Mouse (Mus musculus): ENCODE measurements at regions not wholly inside any gene's neighbourhood (a gene's known extent, or its start where the extent isn't known, plus 50 kb on each side); places are given as distances from the start of the nearest gene placed in this dataset.
A peak's percentile ranks its signal among the peaks of the same experiment; 100 is the strongest.

DNA sequence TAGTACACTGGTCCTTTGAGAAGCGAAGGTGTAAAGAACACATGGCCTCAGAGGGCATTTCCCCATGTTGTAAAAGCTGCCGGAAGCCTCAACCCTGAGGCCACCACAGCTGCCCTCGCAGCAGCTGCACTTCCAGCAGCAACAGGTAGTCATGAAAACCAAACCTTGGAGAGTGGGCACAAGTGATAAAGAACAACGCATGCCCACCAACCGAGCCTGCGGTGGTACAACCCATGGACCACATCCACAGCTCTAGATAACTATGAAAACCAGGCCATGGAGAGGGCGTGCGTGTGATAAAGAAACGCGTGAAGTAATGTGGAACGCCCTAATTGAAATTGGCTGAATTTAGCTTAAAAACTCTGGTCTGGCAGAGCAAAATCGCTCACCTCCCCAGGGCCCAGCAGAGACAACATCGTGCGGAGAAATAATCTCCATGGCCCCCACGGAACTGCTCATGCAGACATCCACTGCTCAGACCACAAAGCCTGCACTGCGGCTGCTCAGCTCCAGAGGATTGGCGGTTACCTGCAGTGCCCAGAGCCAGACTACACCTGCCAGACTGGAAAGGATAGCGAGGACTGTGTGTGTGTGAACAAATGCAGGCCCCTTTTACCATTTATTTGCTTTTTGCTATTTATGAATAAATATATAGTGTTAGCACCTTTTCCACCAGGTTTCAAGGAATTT is 170.2 kb upstream of the Hey2 start:
- 85% methylated on average over 18 of the region's 18 CpGs for WGBS
- Histone ChIP-seq H3K9ac (replicated peaks) (no peak overlapping the region), H3K27me3 (replicated peaks) (no peaks in the 10 kb centered on the region), H3K4me3 (replicated peaks) (no peak overlapping the region), H3K27ac (replicated peaks) (no peak overlapping the region), H3K9me3 (replicated peaks) (no peaks in the 10 kb centered on the region), H3K4me2 (no peak overlapping the region), H3K36me3 (no peaks in the 10 kb centered on the region), H3K4me1 (no peaks in the 10 kb centered on the region)
- no peak for ATAC-seq (ENCODE audit: low FRiP score)

DNA sequence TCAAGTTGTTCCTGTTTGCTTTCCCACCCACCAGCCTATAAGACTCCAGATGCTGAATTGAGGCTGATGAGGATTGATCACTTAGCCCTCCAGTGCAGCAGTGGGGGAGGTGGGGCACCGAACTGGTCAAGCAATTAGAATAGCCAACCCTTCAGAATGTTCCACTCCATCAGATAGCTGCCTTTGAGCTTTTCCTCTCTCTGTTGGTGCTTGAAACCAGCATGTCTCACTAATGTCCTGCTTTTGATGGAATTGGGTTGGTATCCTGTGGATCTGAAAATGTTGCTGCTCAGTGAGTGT is 167.3 kb upstream of the Hey2 start:
- H3K4me3 ChIP-seq (replicated peaks): no peak overlapping the region
- H3K4me2 ChIP-seq: no peak overlapping the region
- H3K9ac ChIP-seq (replicated peaks): no peak overlapping the region
- no peaks in the 10 kb centered on the region for H3K36me3 ChIP-seq
- no peaks in the 10 kb centered on the region for H3K4me1 ChIP-seq
- 0 out of 2 replicates have a peak, but pooled peaks have one; percentile 38 for ATAC-seq (ENCODE audit: low FRiP score)
- H3K27ac ChIP-seq (replicated peaks): no peak overlapping the region
- WGBS: 42% methylated on average over 1 of the region's 1 CpGs
- no peaks in the 10 kb centered on the region for H3K27me3 ChIP-seq (replicated peaks)
- no peaks in the 10 kb centered on the region for H3K9me3 ChIP-seq (replicated peaks)

DNA sequence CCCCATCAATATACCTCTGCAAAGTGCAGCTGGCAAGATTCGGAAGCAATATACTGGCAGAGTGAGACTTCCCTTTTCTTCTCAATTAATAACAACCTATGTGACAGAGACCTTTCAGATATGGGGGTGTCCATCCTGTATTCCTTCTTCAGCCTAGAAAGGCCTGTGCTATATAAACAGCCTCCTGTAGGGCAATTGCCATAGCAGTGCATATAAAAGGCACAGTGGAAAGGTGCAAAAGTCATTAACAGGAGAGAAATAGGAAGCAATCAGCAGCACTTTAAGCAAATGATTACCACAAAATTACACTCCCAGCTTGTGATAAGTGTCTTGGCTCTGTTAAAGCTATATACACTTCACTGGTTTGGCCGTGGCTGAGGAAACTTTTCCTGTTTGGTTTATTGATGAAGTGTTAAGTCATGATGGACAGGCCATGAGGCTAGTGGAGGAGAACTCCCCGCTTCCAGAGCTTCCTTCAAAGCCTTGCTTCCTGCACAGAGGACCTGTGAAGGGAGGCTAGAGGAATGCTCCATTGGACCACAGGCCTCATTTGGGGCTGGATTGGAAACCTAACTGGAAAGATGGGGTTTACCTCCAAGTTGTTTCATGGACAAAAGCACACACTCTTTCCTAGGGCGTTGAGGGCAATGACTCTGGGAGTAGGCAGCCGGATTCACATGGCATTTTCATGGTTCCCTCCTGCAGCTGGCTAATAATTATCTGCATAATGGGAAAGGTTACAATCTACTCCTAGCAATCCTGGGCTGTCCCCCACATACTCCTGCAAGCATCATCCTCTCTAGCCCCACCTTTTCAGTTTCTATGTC is 166.7 kb upstream of the Hey2 start:
- Histone ChIP-seq H3K27me3 (replicated peaks) (no peaks in the 10 kb centered on the region), H3K27ac (replicated peaks) (no peak overlapping the region), H3K9ac (replicated peaks) (no peak overlapping the region), H3K4me2 (no peak overlapping the region), H3K4me3 (replicated peaks) (no peak overlapping the region), H3K4me1 (no peaks in the 10 kb centered on the region), H3K9me3 (replicated peaks) (no peaks in the 10 kb centered on the region), H3K36me3 (no peaks in the 10 kb centered on the region)
- ATAC-seq (ENCODE audit: low FRiP score): 0 out of 2 replicates have a peak, but pooled peaks have one; percentile 31
- 55% methylated on average over 5 of the region's 5 CpGs for WGBS

DNA sequence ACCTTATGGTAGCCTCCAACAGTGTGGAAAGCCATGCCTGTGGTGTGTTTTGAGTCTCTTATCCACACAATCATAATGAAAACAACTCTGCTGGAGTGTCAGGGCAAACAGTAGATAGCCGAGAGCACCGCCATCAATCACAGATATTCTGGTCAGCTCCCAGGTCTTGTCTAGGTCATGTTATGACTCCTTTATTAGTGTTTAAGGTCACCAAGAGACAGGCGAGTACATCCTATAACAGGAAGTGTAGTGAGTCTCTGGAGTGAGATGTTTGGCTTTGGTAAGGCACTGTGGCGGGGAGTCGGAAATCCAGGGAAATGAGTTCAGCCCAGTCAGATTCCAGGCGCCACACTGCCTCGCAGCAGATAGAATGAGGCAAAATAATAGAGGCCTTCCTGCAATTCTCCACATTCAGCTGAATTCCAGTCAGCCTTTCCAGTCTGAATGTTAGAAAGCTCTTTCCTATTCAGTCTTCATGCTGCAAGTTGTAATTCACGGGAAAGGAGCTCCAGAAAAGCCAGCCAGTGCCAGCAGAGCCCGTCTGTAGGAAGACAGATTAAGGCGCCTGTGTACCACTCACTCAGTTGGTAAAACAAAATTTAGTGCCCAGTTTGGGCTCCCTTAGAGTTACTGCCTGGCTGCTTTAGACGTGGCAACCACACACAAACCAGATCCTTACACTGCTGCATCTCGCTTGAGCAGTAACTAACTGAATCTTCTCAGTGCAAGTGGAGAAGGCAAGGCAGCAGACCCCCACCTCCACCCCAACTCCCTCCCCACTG is 155.8 kb upstream of the Hey2 start:
- 0 out of 2 replicates have a peak overlapping the region, but pooled peaks have one; percentile 9 for H3K27ac ChIP-seq (replicated peaks)
- 56% methylated on average over 12 of the region's 12 CpGs for WGBS
- peak; percentile 92 for ATAC-seq (ENCODE audit: low FRiP score)

DNA sequence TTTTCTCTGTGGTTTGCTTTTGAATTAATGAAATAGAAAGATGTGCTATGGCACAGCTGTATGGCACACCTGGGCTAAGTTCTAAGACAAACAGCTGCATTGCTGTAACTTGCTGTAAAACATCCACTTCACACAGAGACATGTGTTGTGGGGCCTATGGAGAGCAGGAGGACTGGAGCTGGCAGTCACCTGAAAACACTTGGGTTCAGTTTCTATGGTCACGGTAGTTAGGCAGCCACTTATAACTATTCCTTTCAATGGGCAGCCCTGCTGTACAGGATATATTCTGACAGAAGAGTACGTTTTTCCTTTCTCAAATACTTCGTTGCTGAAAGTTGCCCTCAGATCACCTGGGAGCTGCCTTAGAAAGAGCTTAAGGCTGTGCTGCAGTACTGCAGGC is 149.6 kb upstream of the Hey2 start:
- H3K4me3 ChIP-seq (replicated peaks): no peak overlapping the region
- WGBS: 80% methylated on average over 3 of the region's 3 CpGs
- H3K9me3 ChIP-seq (replicated peaks): no peaks in the 10 kb centered on the region
- ATAC-seq (ENCODE audit: low FRiP score): no peak
- no peaks in the 10 kb centered on the region for H3K36me3 ChIP-seq
- no peak overlapping the region for H3K27ac ChIP-seq (replicated peaks)
- no peak overlapping the region for H3K9ac ChIP-seq (replicated peaks)
- no peaks in the 10 kb centered on the region for H3K27me3 ChIP-seq (replicated peaks)
- H3K4me1 ChIP-seq: no peaks in the 10 kb centered on the region
- H3K4me2 ChIP-seq: no peak overlapping the region

More for the DNA sequence above, 155.8 kb upstream of the Hey2 start:
- no peak overlapping the region for H3K4me3 ChIP-seq (replicated peaks)
- H3K27me3 ChIP-seq (replicated peaks): no peaks in the 10 kb centered on the region
- H3K4me2 ChIP-seq: no peak overlapping the region
- H3K4me1 ChIP-seq: no peaks in the 10 kb centered on the region
- H3K36me3 ChIP-seq: no peaks in the 10 kb centered on the region
- H3K9me3 ChIP-seq (replicated peaks): no peaks in the 10 kb centered on the region
- no peak overlapping the region for H3K9ac ChIP-seq (replicated peaks)

DNA sequence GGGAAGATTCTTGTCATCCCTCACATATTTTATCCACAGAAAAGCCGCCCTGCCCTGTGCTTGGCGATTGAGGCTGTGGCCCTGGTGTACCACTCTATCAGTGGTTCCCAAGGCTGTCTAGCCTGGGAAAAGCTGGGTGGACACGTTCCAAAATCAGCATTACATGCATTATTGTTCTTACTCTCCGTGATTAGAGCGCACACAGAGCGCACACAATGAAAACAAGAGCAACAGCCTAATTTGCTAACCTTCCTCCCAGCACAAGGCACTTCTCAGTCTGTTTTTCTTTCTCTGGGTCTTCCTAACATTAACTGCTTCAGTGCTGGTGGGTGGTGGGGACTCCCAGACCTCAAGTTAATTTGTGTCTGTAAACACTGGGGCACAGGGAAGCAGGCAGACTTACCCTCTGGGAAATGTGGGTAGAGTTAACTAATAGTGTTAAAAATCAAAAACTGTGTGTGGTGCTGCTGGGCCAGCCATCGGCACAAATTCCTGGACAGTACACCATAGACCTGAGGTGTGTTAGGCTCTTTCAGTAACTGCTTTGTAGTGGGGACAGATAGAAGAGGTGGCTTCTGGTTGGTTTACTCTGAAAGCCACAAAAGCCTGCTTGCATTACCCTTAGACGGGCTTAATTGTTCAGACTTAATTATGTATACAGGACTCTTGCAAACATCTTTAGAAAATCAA is 137.8 kb upstream of the Hey2 start:
- Histone ChIP-seq H3K9ac (replicated peaks) (0 out of 2 replicates have a peak overlapping the region, but pooled peaks have one; percentile 21), H3K27me3 (replicated peaks) (no peaks in the 10 kb centered on the region), H3K4me3 (replicated peaks) (peak overlapping the region; percentile 22), H3K9me3 (replicated peaks) (no peaks in the 10 kb centered on the region), H3K27ac (replicated peaks) (peak overlapping the region; percentile 1; the same call in 1 of the 2 replicates), H3K4me2 (peak overlapping the region; percentile 54), H3K4me1 (peaks cover 11% of the 10 kb centered on the region), H3K36me3 (no peaks in the 10 kb centered on the region)
- ATAC-seq (ENCODE audit: low FRiP score): peak; percentile 84
- WGBS: 3% methylated on average over 8 of the region's 8 CpGs

DNA sequence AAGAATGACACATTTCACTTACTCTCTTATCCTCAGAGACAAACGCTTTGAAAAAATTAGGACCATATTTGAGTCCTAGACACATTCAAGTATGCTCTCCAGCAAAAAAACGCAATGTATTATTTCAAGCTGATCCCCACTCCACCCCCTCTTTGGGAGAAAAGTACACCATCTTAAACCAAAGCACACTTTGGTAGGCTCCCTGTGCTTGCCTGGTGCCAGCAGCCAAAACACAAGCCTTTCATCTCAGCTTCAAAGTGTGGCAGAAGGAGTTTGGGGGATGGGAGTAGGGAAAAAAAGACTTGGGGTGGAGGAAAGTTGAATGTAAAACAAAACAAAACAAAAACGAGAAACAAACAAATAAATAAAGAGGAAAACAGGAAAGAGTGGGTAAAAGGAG is 137.2 kb upstream of the Hey2 start:
- Histone ChIP-seq H3K27me3 (replicated peaks) (no peaks in the 10 kb centered on the region), H3K4me3 (replicated peaks) (peak overlapping the region; percentile 22), H3K4me1 (peaks cover 11% of the 10 kb centered on the region), H3K9ac (replicated peaks) (0 out of 2 replicates have a peak overlapping the region, but pooled peaks have one; percentile 21), H3K36me3 (no peaks in the 10 kb centered on the region), H3K9me3 (replicated peaks) (no peaks in the 10 kb centered on the region), H3K27ac (replicated peaks) (peak overlapping the region; percentile 1; the same call in 1 of the 2 replicates), H3K4me2 (peak overlapping the region; percentile 54)
- peak; percentile 65; the same call in 1 of the 2 replicates for ATAC-seq (ENCODE audit: low FRiP score)
- WGBS: 17% methylated on average over 3 of the region's 3 CpGs

DNA sequence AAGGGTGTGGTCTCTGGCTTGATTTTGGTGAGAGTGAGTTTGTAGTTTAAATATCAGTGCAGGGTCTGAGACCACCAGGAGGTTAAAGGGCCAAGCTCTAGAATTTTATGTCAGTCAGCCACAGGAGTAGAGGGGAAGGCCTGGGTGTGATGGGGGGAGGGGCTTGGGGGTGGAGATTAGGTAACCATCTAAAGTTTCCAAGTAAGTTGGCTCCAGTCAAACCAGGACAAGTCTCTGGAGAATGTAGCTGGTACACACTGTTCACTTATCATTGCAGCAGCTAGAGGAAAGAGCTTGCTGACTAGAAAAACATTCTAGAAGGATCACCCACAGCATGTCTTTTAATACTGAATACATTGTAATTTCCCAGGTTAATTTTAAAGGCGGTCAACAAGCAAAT is 123.6 kb upstream of the Hey2 start:
- H3K27me3 ChIP-seq (replicated peaks): no peaks in the 10 kb centered on the region
- no peak overlapping the region for H3K4me2 ChIP-seq
- 98% methylated on average over 1 of the region's 1 CpGs for WGBS
- ATAC-seq (ENCODE audit: low FRiP score): no peak
- no peak overlapping the region for H3K9ac ChIP-seq (replicated peaks)
- no peaks in the 10 kb centered on the region for H3K9me3 ChIP-seq (replicated peaks)
- H3K36me3 ChIP-seq: no peaks in the 10 kb centered on the region
- H3K4me3 ChIP-seq (replicated peaks): no peak overlapping the region
- H3K4me1 ChIP-seq: no peaks in the 10 kb centered on the region
- no peak overlapping the region for H3K27ac ChIP-seq (replicated peaks)

DNA sequence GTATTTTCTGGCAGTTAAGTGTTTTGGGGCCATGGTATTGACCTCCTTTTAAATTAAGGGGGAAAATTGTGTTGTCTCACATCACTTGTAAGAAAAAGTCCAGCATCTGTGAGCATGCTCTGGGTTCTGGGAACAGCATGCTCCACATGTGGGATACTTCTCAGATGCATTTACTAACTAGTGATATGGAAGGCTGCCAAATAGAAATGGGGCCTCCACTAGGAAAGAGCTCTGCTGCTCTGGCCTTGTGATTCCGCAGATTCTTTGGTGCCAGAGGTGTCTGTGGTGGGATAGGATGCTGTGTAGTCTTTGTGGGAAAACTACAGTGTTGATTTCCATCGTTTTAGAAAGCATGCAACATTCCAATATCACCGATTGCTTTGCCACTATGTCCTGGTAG is 111.2 kb upstream of the Hey2 start:
- Histone ChIP-seq H3K4me3 (replicated peaks) (no peak overlapping the region), H3K9ac (replicated peaks) (no peak overlapping the region), H3K27me3 (replicated peaks) (no peaks in the 10 kb centered on the region), H3K4me2 (no peak overlapping the region), H3K4me1 (no peaks in the 10 kb centered on the region), H3K36me3 (no peaks in the 10 kb centered on the region), H3K9me3 (replicated peaks) (no peaks in the 10 kb centered on the region), H3K27ac (replicated peaks) (no peak overlapping the region)
- no peak for ATAC-seq (ENCODE audit: low FRiP score)
- 78% methylated on average over 3 of the region's 3 CpGs for WGBS

DNA sequence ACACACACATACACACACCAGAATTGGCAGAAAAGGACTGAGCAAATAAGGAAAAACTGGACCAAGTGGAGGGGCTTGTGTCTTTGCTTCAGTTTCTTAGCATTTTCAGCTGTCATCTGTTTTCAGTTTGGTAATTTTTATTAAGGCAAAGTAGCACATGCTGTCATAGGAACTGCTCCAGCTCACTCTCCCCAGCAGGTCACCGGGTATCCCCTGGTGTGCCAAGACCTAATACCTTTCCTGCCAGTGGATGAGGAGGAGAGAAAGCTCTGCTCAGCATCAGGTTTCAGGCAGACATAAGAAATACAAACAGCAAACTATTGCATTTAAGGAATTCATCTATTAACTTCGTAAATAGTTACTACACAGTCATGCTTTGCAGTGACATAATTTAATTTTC is 109.8 kb upstream of the Hey2 start:
- H3K4me3 ChIP-seq (replicated peaks): no peak overlapping the region
- H3K9me3 ChIP-seq (replicated peaks): no peaks in the 10 kb centered on the region
- no peaks in the 10 kb centered on the region for H3K36me3 ChIP-seq
- 70% methylated on average over 2 of the region's 2 CpGs for whole genome bisulfite sequencing
- ATAC-seq (ENCODE audit: low FRiP score): no peak
- no peaks in the 10 kb centered on the region for H3K4me1 ChIP-seq
- no peaks in the 10 kb centered on the region for H3K27me3 ChIP-seq (replicated peaks)
- H3K27ac ChIP-seq (replicated peaks): no peak overlapping the region
- no peak overlapping the region for H3K4me2 ChIP-seq
- H3K9ac ChIP-seq (replicated peaks): no peak overlapping the region

DNA sequence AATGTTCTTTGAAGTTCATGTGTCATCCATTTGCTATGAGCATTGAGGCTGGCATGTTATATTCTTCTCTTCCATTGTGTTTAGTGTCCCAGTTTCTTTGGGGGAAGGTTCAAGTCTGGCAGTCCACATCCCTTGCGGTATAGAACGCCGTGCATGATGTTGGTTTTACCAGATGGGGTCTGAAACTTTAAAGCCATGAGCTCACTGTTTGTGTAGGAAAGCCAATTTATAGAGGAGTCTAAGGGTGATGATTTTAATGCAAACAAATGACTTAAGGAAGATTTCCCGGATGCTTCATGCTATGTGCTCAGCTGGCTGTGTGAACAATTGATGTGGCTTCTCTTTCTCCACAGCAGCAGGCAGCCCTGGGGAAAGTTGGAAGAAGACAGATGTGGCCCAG is 104.0 kb upstream of the Hey2 start:
- Histone ChIP-seq H3K4me1 (no peaks in the 10 kb centered on the region), H3K9me3 (replicated peaks) (no peaks in the 10 kb centered on the region), H3K27ac (replicated peaks) (no peak overlapping the region), H3K4me3 (replicated peaks) (no peak overlapping the region), H3K4me2 (no peak overlapping the region), H3K36me3 (no peaks in the 10 kb centered on the region), H3K27me3 (replicated peaks) (no peaks in the 10 kb centered on the region), H3K9ac (replicated peaks) (no peak overlapping the region)
- ATAC-seq (ENCODE audit: low FRiP score): no peak
- WGBS: 71% methylated on average over 4 of the region's 4 CpGs

Measured in neural tube, embryonic 15.5 days (tissue).